Mouse (Mus musculus): Measurements from ENCODE around the gene Kcna7. TPM values are rescaled to one million over a fixed set of nuclear protein-coding genes. Genes with fewer than 3 reads are reported as not detected.
"Not testable (repeated sequence)": the region's sequence is repeated elsewhere in the genome, so short reads cannot be mapped to it uniquely, and the experiment has no call there.

The Kcna7 gene
- polyA plus RNA-seq, 1 experiment from 2014 or later: not detected

DNA sequence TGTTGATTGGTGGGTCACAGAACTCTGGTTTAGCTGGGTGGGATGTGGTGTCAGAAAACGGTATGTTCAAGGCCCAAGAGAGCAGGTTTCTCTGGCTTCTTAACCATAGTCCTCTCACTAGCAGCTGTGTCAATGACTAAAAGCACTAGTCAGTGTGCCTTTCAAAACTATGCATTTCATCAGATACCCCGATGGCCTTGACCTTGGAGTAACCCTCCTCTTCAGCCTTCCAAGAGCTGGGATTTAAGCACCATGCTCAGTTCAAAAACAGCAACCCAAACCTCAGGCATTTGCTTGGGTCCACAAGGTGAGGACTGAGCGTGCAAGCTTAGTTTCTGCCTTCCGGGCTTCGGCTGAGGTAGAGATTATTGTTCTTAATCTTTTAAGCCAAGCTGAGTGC is 33.1 kb upstream of the Kcna7 start:
- no peak overlapping the region for H3K9ac ChIP-seq (replicated peaks; ENCODE audit: low read depth, low read length)
- 75% methylated on average over 5 of the region's 5 CpGs for WGBS
- peaks cover 5% of the 10 kb centered on the region; the same call in 1 of the 2 replicates for H3K4me1 ChIP-seq (ENCODE audit: control insufficient read depth, insufficient read depth, low read length)
- peaks cover 29% of the 10 kb centered on the region for H3K36me3 ChIP-seq (ENCODE audit: control insufficient read depth, insufficient read depth, low read length)
- ATAC-seq (ENCODE audit: insufficient number of reproducible peaks, insufficient read depth, low FRiP score, low read depth): no peak
- no peaks in the 10 kb centered on the region for H3K9me3 ChIP-seq (ENCODE audit: control insufficient read depth, low read depth, low read length)
- H3K4me3 ChIP-seq (ENCODE audit: low read depth, low read length): no peak overlapping the region
- H3K27ac ChIP-seq (ENCODE audit: low read length): no peak overlapping the region
- peaks cover 13% of the 10 kb centered on the region; the same call in 1 of the 2 replicates for H3K27me3 ChIP-seq (ENCODE audit: control insufficient read depth, insufficient read depth, low read length)
- H3K4me2 ChIP-seq (replicated peaks; ENCODE audit: low read depth, low read length): no peak overlapping the region

DNA sequence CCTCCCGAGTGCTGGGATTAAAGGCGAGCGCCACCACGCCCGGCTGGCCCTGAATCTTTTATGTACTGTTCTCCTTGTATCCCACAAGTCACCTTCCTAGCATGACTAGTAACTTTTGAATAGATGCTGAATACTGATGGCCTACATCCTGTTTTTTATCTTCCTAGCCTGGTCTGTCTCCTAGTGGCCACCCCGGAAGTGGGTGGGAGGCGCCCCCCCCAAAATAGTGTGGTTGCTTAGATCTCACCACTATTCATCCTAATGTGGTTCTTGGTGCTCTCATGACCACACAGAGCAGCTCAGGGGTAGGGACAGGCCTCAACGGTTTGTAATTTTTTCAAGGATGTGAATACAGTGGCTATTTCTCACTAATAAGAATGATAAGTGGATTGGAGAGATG is 30.8 kb upstream of the Kcna7 start:
- no peaks in the 10 kb centered on the region for H3K9me3 ChIP-seq (ENCODE audit: control insufficient read depth, low read depth, low read length)
- no peak overlapping the region for H3K27ac ChIP-seq (ENCODE audit: low read length)
- H3K36me3 ChIP-seq (ENCODE audit: control insufficient read depth, insufficient read depth, low read length): peaks cover 49% of the 10 kb centered on the region
- 0 out of 2 replicates have a peak, but pooled peaks cover 3% of the 10 kb centered on the region for H3K27me3 ChIP-seq (ENCODE audit: control insufficient read depth, insufficient read depth, low read length)
- no peak for ATAC-seq (ENCODE audit: insufficient number of reproducible peaks, insufficient read depth, low FRiP score, low read depth)
- 91% methylated on average over 8 of the region's 8 CpGs for WGBS
- H3K9ac ChIP-seq (replicated peaks; ENCODE audit: low read depth, low read length): no peak overlapping the region
- H3K4me2 ChIP-seq (replicated peaks; ENCODE audit: low read depth, low read length): no peak overlapping the region
- no peak overlapping the region for H3K4me3 ChIP-seq (ENCODE audit: low read depth, low read length)
- H3K4me1 ChIP-seq (ENCODE audit: control insufficient read depth, insufficient read depth, low read length): peaks cover 3% of the 10 kb centered on the region; the same call in 1 of the 2 replicates

- H3K9me3 ChIP-seq (ENCODE audit: control insufficient read depth, low read depth, low read length): no peaks in the 10 kb centered on the region
- H3K27me3 ChIP-seq (ENCODE audit: control insufficient read depth, insufficient read depth, low read length): no peaks in the 10 kb centered on the region
- no peak for ATAC-seq (ENCODE audit: insufficient number of reproducible peaks, insufficient read depth, low FRiP score, low read depth)
- H3K9ac ChIP-seq (replicated peaks; ENCODE audit: low read depth, low read length): no peak overlapping the region
- H3K4me1 ChIP-seq (ENCODE audit: control insufficient read depth, insufficient read depth, low read length): no peaks in the 10 kb centered on the region; the same call in 1 of the 2 replicates
- no peak overlapping the region for H3K27ac ChIP-seq (ENCODE audit: low read length)
- no peak overlapping the region for H3K4me2 ChIP-seq (replicated peaks; ENCODE audit: low read depth, low read length)
- H3K36me3 ChIP-seq (ENCODE audit: control insufficient read depth, insufficient read depth, low read length): peaks cover 63% of the 10 kb centered on the region
- H3K4me3 ChIP-seq (ENCODE audit: low read depth, low read length): no peak overlapping the region
- 88% methylated on average over 1 of the region's 1 CpGs for WGBS
Measured at GRCm38 (mm10) chr7:45376057-45376456, 29.4 kb upstream of the Kcna7 start.

DNA sequence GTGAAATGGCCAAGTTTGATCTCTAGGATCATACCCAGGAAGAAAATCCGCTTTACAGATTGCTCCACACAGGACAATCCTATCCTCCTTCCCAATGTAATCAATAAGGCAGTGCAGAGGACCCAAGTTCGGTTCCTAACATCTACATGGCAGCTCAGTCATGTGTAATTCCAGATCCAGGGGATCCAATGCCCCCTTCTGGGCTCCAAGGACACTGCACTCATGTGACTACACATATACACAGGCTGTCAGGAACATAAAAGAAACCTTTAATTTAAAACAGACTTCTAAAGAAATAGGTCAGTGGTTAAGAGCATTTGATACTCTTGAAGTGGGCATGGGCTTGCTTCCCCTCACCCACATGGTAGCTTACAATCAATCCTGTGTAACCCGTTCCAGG is 19.4 kb upstream of the Kcna7 start:
- H3K9ac ChIP-seq (replicated peaks; ENCODE audit: low read depth, low read length): no peak overlapping the region
- no peak for ATAC-seq (ENCODE audit: insufficient number of reproducible peaks, insufficient read depth, low FRiP score, low read depth)
- H3K27me3 ChIP-seq (ENCODE audit: control insufficient read depth, insufficient read depth, low read length): no peaks in the 10 kb centered on the region
- H3K4me3 ChIP-seq (ENCODE audit: low read depth, low read length): no peak overlapping the region
- WGBS: 88% methylated on average over 3 of the region's 3 CpGs
- peaks cover 97% of the 10 kb centered on the region for H3K36me3 ChIP-seq (ENCODE audit: control insufficient read depth, insufficient read depth, low read length)
- no peaks in the 10 kb centered on the region for H3K9me3 ChIP-seq (ENCODE audit: control insufficient read depth, low read depth, low read length)
- H3K27ac ChIP-seq (ENCODE audit: low read length): no peak overlapping the region
- no peak overlapping the region for H3K4me2 ChIP-seq (replicated peaks; ENCODE audit: low read depth, low read length)
- no peaks in the 10 kb centered on the region for H3K4me1 ChIP-seq (ENCODE audit: control insufficient read depth, insufficient read depth, low read length)

- peak overlapping the region; percentile 98 for H3K27ac ChIP-seq (ENCODE audit: low read length)
- peaks cover 16% of the 10 kb centered on the region for H3K4me1 ChIP-seq (ENCODE audit: control insufficient read depth, insufficient read depth, low read length)
- H3K27me3 ChIP-seq (ENCODE audit: control insufficient read depth, insufficient read depth, low read length): no peaks in the 10 kb centered on the region
- ATAC-seq (ENCODE audit: insufficient number of reproducible peaks, insufficient read depth, low FRiP score, low read depth): peak; percentile 79
- peaks cover 24% of the 10 kb centered on the region for H3K36me3 ChIP-seq (ENCODE audit: control insufficient read depth, insufficient read depth, low read length)
- peak overlapping the region; percentile 77 for H3K4me3 ChIP-seq (ENCODE audit: low read depth, low read length)
- whole genome bisulfite sequencing: 0% methylated on average over 17 of the region's 20 CpGs
- H3K9ac ChIP-seq (replicated peaks; ENCODE audit: low read depth, low read length): peak overlapping the region; percentile 87
- H3K4me2 ChIP-seq (replicated peaks; ENCODE audit: low read depth, low read length): peak overlapping the region; percentile 99
- H3K9me3 ChIP-seq (ENCODE audit: control insufficient read depth, low read depth, low read length): no peaks in the 10 kb centered on the region
Measured at GRCm38 (mm10) chr7:45395129-45395541, 10.3 kb upstream of the Kcna7 start.

- under 1% methylated on average over 60 of the region's 60 CpGs for WGBS
Measured at GRCm38 (mm10) chr7:45395578-45396336, 9.7 kb upstream of the Kcna7 start, which contains the start of gene Snrnp70. TSS of gene Snrnp70 (minus strand) at chr7:45395742.

DNA sequence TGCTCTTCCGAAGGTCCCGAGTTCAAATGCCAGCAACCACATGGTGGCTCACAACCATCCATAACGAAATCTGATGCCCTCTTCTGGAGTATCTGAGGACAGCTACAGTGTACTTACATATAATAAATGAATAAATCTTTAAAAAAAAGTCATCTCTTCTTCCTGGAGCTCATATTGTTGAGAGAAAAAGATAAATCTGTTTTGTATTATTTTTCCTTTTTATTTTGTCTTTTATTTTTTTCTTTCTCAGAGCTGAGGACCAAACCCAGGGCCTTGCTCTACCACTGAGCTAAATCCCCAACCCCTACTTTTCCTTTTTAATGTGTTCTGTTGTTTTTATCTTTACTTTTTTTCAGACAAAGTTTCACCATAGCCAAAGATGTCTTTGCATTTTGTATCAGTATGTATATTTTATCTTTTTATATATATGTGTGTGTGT is 9.1 kb upstream of the Kcna7 start:
- Histone ChIP-seq H3K4me1 (ENCODE audit: control insufficient read depth, insufficient read depth, low read length) (peaks cover 16% of the 10 kb centered on the region), H3K36me3 (ENCODE audit: control insufficient read depth, insufficient read depth, low read length) (peaks cover 13% of the 10 kb centered on the region), H3K4me3 (ENCODE audit: low read depth, low read length) (peak overlapping the region; percentile 77), H3K4me2 (replicated peaks; ENCODE audit: low read depth, low read length) (peak overlapping the region; percentile 49)
- not testable (repeated sequence) for H3K27ac ChIP-seq (ENCODE audit: low read length); H3K9me3 ChIP-seq (ENCODE audit: control insufficient read depth, low read depth, low read length); H3K9ac ChIP-seq (replicated peaks; ENCODE audit: low read depth, low read length); H3K27me3 ChIP-seq (ENCODE audit: control insufficient read depth, insufficient read depth, low read length)
- peak; percentile 33; the same call in 1 of the 2 replicates for ATAC-seq (ENCODE audit: insufficient number of reproducible peaks, insufficient read depth, low FRiP score, low read depth)
- WGBS: 9% methylated on average over 3 of the region's 3 CpGs

More at GRCm38 (mm10) chr7:45395578-45396336, 9.7 kb upstream of the Kcna7 start, which contains the start of gene Snrnp70:
- Histone ChIP-seq H3K4me2 (replicated peaks; ENCODE audit: low read depth, low read length) (peak within 1 kb of the TSS; percentile 99), H3K36me3 (ENCODE audit: control insufficient read depth, insufficient read depth, low read length) (peaks cover 18% of the 10 kb centered on the region), H3K27me3 (ENCODE audit: control insufficient read depth, insufficient read depth, low read length) (no peaks in the 10 kb centered on the region), H3K9ac (replicated peaks; ENCODE audit: low read depth, low read length) (peak within 1 kb of the TSS; percentile 87), H3K4me3 (ENCODE audit: low read depth, low read length) (peak within 1 kb of the TSS; percentile 77), H3K4me1 (ENCODE audit: control insufficient read depth, insufficient read depth, low read length) (peaks cover 16% of the 10 kb centered on the region), H3K27ac (ENCODE audit: low read length) (peak within 1 kb of the TSS; percentile 98), H3K9me3 (ENCODE audit: control insufficient read depth, low read depth, low read length) (no peaks in the 10 kb centered on the region)
- peak; percentile 98 for ATAC-seq (ENCODE audit: insufficient number of reproducible peaks, insufficient read depth, low FRiP score, low read depth)

DNA sequence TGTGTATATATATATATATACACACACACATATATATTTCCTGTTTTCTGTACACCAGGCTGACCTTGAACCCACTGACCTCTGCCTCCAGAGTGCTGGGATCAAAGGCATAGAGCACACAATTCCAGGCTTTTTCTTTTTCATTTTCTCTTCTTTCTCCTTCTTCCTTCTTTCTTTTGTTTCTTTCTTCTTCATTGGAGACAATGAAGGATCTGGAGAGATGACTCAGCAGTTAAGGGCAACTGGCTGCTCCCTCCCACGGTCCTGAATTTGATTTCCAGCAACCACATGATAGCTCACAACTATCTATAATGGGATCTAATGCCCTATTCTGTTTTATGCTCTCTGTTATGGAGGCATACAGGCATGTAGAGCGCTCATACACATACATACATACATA is 8.7 kb upstream of the Kcna7 start:
- Histone ChIP-seq H3K4me3 (ENCODE audit: low read depth, low read length) (no peak overlapping the region), H3K9me3 (ENCODE audit: control insufficient read depth, low read depth, low read length) (no peaks in the 10 kb centered on the region), H3K27me3 (ENCODE audit: control insufficient read depth, insufficient read depth, low read length) (no peaks in the 10 kb centered on the region), H3K36me3 (ENCODE audit: control insufficient read depth, insufficient read depth, low read length) (peaks cover 9% of the 10 kb centered on the region), H3K9ac (replicated peaks; ENCODE audit: low read depth, low read length) (no peak overlapping the region), H3K4me2 (replicated peaks; ENCODE audit: low read depth, low read length) (no peak overlapping the region), H3K27ac (ENCODE audit: low read length) (no peak overlapping the region), H3K4me1 (ENCODE audit: control insufficient read depth, insufficient read depth, low read length) (peaks cover 16% of the 10 kb centered on the region)
- ATAC-seq (ENCODE audit: insufficient number of reproducible peaks, insufficient read depth, low FRiP score, low read depth): no peak
- 82% methylated on average over 2 of the region's 2 CpGs for WGBS
